Mouse (Mus musculus) adrenal gland, postnatal 25 days (tissue): ENCODE data around the gene Ncor2. TPM values are rescaled to one million over a fixed set of nuclear protein-coding genes. Genes with fewer than 3 reads are reported as not detected.
A peak's percentile ranks its signal among the peaks of the same experiment; 100 is the strongest.

Experiments
- DNase-seq: peaks from one replicate; pipeline ENCODE4 v3.0.0; 2021; ENCODE audit warnings: mixed read lengths
- total RNA-seq: library from RNA; stranded (reverse); gene quantifications from 2 replicates; pipeline ENCODE4 v1.2.3, GENCODE M21; 2021

The Ncor2 gene
- total RNA-seq, 1 experiment from 2014 or later: 316 TPM

DNA sequence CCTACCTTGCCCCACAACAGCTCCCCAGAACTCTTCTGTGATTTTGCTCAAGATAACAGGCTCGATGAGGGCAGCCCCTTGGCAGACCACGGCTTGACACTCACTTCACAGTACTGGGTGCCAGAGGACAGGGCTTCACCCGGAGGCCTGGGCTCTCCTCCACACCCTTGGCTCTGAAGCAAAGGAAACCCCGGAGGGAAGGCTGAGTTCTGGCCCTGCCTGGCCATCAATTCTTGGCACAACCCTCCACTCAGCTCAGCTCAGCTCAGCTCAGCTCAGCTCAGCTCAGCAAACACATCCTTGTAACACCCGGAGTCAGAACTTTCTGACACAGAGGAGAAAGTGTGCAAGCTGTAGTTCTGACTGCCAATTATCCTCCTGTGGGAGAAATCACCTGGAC lies 30.3 kb downstream of the Ncor2 start:
- peak; percentile 63 for DNase-seq

DNA sequence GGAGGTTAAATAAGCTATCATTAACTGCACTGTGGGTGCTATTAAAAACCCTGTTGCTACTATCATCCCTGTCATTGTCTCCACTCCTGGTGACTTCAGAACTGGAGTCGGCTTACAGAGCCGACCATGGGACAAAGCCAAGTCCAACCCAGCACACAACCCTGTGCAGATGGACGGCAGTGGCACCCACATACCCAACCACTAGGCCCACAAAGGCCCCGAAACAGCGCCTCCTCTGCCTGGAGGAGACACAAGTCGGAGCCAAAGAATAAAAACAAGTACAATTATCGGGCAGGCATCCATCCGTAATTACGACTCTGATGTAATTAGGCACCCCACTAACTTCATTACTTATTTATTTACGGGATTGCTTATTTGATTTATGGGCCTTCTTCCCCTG lies 30.8 kb downstream of the Ncor2 start:
- DNase-seq: no peak

DNA sequence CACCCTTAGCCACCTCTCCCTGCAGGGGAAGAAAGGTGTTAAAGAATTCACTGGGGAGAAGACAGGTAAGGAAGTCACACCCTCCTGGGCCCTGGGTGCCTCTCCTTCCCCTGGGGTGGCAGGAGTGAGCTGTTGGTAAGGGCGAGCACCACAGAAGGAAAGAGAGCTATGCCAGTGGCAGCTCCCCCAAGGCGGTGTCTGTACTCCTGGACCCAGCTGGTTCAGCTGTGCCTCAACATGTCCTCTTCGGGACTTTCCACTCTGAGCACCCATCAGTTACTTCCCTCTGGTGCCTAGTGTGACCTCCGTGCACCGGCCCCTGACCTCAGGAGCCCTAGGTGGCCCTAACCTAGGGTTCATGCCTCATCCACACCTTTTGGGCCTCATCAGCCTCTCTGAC lies 31.9 kb downstream of the Ncor2 start:
- no peak for DNase-seq

DNA sequence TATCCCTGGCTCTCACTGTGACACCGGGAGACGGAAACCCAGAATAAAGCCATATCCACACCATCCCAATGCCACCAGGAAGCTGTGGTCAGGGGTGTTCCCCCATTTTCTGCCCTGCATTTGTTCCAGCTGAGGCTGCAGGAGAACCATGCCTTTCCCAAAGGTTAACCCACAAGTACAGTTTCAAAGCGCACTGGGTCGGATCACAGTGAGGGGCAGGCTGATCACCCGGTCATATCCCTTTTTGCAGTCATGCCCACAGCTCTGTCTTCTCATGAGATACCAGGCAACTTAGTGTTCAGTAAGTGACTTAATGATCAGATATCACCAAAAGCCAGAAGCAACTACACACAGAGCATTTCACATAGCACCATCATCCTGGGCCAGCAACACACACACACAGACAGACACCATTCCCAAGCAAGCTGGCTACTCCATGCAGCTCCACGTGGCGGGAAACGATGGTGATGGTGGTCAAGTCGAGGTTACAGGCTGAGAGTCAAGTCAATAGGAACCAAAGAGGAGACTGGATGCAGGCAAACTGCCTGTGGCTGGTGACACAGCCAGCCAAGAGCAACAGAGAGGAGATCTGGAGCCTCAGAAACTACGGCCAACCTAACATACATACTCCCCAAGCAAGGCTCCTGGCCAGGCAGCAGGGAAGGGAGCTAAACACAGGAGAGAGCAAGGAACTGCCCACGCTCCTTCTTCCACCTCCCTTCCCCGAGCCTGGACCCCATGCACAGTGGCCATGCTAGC lies 35.7 kb downstream of the Ncor2 start:
- DNase-seq: no peak

DNA sequence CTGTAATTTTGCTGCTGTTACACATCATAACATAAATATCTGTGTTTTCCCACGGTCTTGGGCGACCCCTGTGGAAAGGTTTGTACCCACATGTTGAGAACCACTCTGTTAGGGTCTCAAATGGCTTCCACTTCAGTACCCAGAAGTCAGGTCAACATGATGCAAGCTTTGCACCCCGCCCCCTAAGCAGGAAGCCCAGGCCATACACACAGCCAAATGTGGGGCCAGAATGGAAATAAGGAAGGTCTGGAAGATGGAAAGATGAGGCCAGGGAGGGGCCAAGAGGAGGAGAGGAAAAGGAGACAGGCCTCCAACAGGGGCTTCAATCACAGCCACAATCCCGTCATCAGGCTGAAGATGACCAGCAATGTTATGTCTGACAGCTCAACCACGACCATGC lies 37.1 kb downstream of the Ncor2 start:
- DNase-seq: no peak

DNA sequence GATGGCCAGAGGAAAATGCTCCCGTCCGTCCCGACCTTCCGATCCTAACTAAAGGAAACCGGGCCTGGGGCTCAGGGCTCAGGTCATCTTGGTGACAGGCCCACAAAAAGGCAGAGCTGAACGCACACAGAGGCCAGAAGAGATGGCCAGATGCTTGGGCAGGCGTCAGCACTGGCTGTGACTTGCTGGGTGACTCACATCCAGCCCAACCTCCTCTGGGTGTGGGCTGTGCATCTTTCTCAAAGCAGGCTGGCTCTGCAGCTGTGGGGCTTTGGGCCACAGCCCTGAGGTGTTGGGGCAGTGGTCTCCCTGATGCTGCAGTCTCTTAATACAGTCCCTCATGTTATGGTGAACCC lies 37.5 kb downstream of the Ncor2 start:
- peak; percentile 61 for DNase-seq

DNA sequence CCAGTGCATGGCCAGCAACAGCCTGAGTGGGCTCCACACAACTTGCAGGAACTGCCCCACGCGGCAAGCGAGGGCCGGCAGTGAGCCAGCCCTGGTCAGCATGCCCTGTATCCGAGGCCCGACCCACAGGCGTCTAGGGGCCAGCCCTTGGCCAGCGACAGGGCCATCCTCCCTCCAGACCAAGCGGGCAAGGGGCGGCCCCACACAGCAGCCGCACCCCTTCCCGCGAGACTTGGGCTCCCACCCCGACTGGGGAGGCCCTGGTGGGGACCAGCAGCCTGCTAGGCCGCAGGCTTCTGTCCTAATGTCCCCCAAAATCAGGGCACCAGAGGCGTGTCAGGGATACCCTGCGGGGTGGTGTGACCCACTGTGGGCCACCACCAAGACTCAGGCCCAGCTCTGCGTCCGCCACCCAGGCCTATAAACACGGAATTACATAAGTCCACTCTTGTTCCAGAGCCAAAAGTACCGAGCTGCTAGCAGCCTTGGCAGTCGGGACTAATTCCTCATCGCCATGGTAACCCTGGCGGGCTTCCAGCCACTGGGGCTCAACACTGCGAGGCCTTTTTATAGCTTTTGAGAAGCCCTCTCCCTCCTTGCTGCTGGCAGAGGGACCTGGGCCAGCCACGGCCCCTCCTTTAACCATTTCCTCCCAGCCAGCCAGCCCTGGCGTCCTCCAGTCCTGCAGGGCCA lies 38.0 kb downstream of the Ncor2 start:
- peak; percentile 100 for DNase-seq

DNA sequence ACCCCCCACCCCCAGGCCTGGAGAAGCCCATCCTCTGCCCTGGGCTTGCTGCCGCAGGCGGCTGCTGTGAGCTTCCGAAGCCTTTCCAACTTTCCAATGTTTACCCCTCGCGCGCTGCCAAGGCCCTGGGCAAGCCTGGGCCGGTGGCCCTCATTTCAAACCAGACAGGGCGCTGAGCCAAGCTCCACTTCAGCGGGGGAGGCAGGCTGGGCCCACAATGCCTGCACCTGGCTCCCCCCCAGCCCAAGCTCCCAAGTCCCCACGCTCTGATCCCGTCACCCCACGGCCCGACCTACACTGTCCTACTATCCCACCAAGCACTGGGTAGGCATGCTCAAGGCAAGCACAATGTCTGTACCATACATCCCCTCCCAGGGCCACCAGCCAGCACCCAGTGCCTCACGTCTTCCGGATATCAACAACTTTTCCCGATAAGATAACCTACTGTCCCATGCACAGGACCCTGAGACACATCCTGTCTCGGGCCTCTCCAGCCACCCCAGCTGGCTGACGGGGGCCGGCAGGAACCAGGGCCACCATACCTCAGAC lies 38.8 kb downstream of the Ncor2 start:
- peak; percentile 88 for DNase-seq

DNA sequence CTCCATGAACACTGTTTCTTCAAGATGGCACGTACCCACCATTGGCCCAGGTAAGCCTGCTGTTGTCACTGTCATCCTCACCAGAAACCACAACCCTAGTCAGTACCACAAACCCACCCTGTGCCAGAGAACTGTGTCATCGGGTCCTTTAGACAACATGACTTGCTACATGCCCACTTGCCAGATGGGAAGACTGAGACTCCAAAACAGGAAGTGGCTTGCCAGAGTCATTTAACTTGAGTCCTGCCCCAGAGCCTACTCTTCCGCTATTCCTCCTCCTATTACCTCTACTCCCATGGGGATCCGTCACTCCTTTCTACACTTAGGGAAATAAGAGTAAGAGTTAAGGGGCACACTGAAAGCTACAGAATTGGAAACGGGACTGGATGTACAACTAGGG lies 39.4 kb downstream of the Ncor2 start:
- no peak for DNase-seq

DNA sequence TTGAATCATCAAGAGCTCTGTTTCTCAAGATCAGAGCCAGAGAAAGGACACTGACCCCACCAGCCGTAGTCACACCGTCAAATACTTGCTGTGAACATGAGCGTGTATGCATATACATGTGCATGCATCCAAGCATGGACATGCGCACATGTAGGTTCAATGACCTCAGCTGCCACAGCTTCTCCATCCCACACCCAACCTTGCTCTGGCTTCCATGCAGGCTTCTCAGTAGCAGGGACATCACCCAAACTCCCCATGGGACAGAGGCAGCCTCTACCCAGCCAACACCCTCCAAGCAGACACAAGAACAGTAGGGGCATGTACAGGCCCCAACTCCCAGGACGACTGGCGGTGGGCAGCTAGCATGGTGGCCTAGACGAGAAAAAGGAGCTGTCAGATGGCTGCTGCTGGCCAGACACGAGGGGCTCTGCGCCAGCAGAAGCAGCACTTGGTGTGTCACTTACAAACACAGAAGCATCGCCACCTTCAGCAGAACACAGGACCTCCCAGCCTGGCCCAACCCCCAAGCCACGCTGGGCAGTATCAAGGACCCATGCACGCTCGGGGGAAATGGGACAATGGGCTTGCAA lies 40.1 kb downstream of the Ncor2 start:
- DNase-seq: no peak

DNA sequence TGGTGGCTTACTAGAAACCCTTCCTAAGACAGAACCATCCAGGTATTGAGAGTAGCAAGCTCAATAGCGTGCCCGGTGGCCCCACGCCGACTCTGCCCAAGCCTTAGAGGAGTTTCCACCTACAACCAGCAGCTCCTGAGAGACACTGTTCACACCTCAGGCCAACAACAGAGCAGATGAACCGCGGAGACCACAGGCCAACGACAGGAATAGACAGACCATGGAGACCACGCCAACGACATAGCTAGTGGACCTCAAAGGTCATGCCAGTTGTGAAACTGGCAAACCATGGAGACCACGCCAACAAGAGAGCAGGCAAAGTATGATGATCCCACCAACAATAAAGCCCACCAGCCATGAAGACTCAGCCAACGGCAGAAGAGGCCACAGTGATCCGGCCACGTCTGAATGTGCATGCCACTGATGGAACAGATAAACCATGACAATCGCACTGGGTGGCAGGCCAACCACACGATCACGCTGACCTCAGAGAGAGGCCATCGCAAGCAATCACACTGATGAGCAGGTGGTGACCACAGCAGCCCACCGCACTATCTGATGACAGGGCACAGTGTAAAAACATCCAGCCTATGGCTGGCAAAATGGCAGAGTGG lies 41.2 kb downstream of the Ncor2 start:
- DNase-seq: no peak

DNA sequence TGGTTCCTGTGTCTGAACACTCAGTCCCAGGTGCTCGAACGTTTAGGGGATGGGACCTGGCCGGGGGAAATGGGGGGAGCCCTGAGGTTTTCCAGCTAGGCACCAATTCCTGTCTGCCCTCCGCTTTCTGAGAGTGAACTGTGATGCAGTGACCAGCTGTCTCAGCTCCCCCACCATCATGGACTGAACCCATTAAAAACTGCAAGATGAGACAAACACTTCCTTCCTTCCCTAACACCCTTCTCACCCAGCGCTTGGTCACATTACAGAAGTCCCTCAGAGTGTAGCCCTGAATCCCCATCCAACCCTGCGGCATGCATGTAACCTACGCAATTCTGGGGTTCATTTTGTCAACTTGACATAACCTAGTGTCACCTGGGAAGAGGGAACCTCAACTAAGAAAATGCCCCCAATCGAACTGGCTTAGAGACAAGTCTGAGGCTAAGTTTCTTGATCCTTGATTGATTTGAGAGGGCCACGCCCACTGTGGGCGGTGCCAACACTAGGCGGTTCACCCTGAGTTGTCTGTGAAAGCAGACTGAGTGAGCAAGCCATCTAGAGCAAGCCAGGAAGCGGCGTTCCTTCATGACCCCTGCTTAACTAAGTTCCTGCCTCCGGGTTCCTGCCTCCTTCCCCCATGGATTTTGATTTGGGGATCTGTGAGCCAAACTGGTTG lies 41.9 kb downstream of the Ncor2 start:
- no peak for DNase-seq

DNA sequence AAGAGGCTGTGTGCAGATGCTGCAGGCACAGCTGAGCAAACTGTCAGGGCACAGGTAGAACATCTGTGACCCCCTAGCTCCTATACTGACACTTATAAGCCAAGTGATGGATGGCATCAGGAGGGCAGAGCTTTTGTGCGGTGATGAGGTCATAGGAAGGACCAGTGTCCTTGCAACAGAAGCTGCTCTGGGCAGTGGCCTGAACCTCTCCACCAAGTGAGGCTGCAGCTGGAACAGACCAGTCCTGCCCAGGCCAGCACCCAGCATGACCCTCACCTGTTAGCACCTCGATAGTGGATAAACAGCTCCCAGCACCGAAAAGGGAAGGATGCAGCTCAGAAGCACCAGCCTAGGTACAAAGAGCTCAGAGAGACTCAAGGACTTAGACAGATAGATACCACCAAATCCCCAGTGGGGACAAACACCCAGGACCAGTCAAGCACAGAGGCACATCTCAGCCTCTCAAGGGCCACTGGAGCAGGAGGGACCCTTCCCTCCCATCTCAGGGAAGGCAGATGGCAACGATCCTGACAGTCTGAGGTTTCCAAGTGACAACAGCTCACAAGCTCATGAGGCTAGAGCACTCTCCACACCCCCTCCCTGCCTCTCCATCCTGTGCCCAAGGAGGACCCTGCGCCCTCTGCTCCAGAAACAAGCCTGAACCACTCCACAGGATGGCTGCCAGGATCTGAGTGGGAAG lies 42.6 kb downstream of the Ncor2 start:
- no peak for DNase-seq

DNA sequence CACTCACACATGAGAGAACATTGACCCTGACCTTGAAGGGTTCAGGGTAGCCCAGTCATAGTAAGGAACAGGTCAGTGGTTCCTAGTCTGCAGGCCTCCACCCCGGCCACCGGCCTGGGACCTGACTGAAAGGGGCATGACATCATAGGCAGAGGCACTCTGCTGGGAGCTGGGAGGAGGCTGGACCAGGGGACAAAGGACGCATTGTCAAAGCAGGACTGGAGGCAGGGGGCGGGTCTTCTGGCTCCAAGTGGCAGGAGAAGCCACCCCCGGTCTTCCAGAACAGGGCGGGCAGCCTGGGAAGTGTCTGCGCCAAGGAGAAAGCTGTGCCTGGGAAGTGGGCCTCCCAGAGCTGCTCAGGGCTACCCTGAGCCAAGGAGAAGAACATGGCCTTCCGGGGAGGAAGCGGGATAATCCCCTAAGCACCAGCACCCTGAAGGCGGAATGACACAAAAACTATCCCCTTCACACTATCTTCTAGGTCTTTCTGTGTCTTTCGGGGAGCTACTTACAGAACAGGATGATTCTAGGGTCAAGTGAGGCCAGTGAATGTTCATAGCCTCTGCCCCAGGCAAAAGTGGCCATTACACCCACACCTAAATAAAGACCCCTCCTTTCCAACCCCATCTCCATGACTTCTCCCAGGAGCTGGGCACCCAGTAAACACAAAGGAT lies 44.1 kb downstream of the Ncor2 start:
- DNase-seq: peak; percentile 57

DNA sequence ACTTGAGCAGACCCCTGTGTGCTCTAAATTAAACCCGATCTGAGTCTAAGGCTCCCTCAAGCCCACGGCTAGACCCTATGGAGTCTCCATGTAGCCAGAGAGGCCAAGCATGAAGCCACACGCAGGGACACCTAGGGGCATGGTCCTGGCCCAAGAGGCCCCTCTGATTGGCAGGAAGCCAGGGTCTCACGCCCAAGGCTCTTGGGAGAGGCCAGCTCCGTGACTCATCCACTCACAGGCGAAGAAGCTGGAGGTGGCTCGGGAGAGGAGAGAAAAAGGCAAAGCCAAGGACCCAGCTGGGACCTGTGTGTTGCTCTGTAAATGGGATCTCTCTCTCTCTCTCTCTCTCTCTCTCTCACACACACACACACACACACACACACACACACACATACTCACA lies 44.6 kb downstream of the Ncor2 start:
- peak; percentile 80 for DNase-seq

DNA sequence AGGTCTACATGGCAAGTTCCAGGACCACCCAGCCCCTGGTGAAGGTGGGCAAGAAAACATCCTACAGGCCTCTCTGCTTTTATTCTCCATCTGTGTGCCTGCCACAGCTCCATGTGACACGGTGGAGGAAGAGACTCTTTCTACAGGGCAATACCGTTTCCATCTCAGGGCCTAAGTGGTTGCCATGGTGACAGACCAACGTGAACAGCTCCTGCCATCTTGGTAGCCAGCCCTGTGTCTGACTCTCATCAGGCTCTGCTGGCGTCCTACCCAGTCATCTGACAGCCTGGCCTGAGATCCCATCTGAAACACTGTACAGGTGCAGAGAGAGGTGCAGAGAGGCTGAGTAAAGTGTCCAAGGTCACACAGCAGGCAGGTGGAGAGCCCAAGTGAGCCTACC lies 45.4 kb downstream of the Ncor2 start:
- no peak for DNase-seq

DNA sequence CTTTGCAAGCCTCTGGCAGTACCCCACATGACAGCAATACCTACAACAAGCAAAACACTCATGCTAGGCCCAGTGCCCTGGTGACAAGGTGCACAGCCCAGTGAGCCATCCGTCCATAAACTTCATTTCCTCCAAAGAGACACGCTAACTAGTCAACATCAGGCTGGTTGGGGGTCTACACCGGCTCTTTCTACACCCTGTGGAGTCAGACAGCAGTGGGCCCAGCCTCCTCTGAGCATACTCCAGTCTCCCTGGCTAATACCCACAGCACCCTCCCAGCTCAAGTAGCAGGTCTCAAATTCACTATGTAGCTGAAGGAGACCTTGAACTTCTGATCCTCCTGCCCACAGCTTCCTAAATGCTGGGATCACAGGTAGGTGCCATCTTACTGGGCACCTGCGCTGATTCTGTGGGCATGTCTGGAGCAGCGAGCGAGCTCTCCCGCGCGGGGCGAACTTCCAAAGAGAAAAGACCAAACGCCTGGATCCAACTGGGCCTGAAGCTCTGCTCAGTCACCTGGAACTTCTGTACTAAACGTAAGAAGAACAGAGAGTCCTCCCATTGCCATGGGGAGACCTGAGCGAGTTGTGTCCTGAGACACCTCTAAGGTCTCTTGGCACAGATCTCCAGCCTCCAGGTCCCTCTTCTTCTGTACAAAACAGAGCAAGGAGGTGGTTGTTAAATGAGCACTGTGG lies 46.3 kb downstream of the Ncor2 start:
- DNase-seq: no peak

DNA sequence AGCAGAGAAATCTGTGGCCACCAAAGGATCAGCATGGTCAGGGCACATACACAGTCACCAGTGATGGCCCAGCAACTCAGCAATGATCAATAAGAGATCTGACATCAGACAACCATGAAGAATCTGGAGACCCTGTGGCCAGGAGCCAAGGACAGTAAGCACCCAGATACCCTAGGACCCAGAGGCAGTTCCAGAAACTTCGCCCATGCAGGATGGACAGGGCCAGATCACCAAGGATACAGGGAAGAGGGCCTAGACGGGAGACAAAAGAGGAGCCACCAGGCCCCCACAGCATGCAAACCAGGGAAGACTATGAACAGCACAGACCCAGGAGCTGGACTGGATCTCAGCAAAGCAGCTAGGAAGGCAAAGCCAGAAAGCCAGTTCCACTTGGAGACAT lies 47.0 kb downstream of the Ncor2 start:
- DNase-seq: no peak

DNA sequence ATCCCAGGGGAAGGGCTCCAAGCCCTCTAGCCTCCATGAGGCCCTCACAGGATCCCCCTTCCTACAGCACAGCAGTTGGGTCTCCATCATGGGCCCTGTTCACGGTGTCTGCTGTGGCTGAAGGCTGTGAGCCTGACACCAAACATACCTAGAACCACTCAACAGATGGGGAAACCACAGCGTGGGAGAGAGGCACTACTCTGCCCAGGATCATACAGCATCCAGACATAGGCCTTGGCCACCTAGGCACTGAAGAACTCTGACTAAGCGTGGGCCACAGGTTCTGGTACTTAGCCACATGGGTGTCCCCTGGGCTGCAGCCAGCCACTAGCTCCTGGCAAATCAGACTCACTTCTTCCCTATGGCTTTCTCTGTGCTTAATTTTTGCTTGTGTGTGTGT lies 48.6 kb downstream of the Ncor2 start:
- no peak for DNase-seq

DNA sequence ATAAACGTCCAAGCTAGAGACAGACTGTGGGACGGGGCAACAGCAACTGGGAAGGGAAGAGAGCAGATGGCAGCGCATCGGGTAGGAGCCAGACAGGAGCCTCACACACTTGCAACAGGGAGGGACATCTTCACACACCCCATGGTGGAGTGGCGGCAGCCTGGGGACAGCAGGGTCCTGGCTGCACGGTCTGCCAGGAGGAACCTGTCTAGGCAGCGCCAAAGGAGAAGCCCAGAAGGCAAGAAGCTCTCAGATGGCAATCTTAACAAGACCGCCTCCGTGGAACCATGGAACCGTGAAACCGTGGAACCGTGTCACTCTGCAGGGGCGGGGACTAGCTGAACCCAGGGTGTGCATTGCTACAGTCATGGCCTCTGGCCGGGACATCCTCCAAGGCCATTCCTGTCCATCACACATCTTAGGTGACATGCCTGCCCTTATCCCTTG lies 50.1 kb downstream of the Ncor2 start:
- no peak for DNase-seq

DNA sequence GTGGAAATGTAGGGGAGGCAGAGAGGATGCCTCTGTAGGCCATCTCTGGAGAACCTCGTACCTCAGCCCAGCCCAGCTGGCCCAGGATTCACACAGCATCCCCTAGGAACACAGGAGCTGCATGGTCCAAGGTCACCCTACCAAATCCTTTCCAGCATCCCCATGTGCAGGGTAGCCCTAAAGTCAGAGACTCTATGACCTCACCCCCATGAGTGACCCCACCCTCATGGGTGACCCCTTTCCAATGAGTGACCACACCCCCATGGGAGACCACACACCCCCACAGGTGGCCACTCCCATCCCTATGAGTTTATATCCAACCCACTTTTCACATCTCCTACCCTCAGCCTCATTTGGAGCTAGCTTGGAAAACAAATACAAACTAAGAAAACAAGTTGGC lies 51.1 kb downstream of the Ncor2 start:
- no peak for DNase-seq
